Mouse (Mus musculus) testis, adult 2 months (tissue): ENCODE measurements around the gene Armc8.
A peak's percentile ranks its signal among the peaks of the same experiment; 100 is the strongest.

Experiments
- CTCF ChIP-seq: fragments of 200-500 bp; IDR thresholded peaks from 2 replicates; pipeline ENCODE4 v1.5.1; 2012; ENCODE audit warnings: low read depth, mild to moderate bottlenecking, inconsistent platforms, low read length, moderate library complexity; ENCODE audit not compliant: control insufficient read depth, insufficient read depth, insufficient replicate concordance
- POLR2A ChIP-seq: fragments of 200-500 bp; IDR thresholded peaks from 2 replicates; pipeline ENCODE4 v1.6.1; 2012; ENCODE audit warnings: low read depth, mild to moderate bottlenecking, inconsistent platforms, low read length, moderate library complexity; ENCODE audit not compliant: control insufficient read depth

- no peak for TF ChIP-seq CTCF
- peak; percentile 73 for TF ChIP-seq POLR2A
These were observed 7.2 kb upstream of the Armc8 start, which contains the start of gene Dbr1 for GRCm38 (mm10) chr9:99575677-99576480.
